ENCODE assay signal across 8 mouse cellular contexts in genomic region chr11:66985136-66985702, GRCm38 (mm10). TPM values are rescaled to one million over a fixed set of nuclear protein-coding genes. Genes with fewer than 3 reads are reported as not detected.
A peak's percentile ranks its signal among the peaks of the same experiment; 100 is the strongest.
DNase-seq lines count a peak whose midpoint lies in the region; ATAC-seq and TF ChIP-seq lines count a peak whose summit lies in the region.

No protein-coding gene starts in this region.

- peak overlapping the region; percentile 55 for H3K4me3 ChIP-seq in lung, adult 2 months (replicated peaks; ENCODE audit: extremely low read depth, low read depth, low read length)
- H3K4me3 ChIP-seq in forebrain, embryonic 12.5 days (replicated peaks): peak overlapping the region; percentile 39
- H3K4me3 ChIP-seq in macrophage (ENCODE audit: inconsistent target): peak overlapping the region; percentile 52

- TF ChIP-seq CTCF in lung, adult 2 months (IDR thresholded peaks at IDR 0.05; ENCODE audit: insufficient read depth, low read length): no peak

- H3K4me1 ChIP-seq in lung, adult 2 months (ENCODE audit: control insufficient read depth, insufficient read depth, low read length): no peaks in the 10 kb centered on the region
- peaks cover 21% of the 10 kb centered on the region for H3K4me1 ChIP-seq in forebrain, embryonic 12.5 days

- 0 out of 2 replicates have a peak, but pooled peaks cover 3% of the 10 kb centered on the region for H3K27me3 ChIP-seq in forebrain, embryonic 12.5 days

- H3K79me2 ChIP-seq in macrophage (ENCODE audit: inconsistent target): no peaks in the 10 kb centered on the region

- intact Hi-C loops in gastrocnemius, postnatal 14 days (cut with DNase I; ENCODE audit: low total_unique reads): no loop called here

- no peaks in the 10 kb centered on the region for H3K36me3 ChIP-seq in forebrain, embryonic 12.5 days (replicated peaks)
- no peaks in the 10 kb centered on the region for H3K36me3 ChIP-seq in macrophage (ENCODE audit: inconsistent target)

- DNase-seq in lung, adult 2 months: peak; percentile 21
- DNase-seq in lung, postnatal 25 days (ENCODE audit: low spot score): no peak
- peak; percentile 38 for DNase-seq in kidney, adult 18-20 months
- DNase-seq in left cerebral cortex, adult 8-10 months (ENCODE audit: low spot score in 2 of 2): no peak
- no peak for DNase-seq in gastrocnemius, postnatal 14 days
- DNase-seq in adrenal gland, adult 2 months: no peak

- H3K9me3 ChIP-seq in forebrain, embryonic 12.5 days: no peaks in the 10 kb centered on the region

- no peak for TF ChIP-seq POLR2A in lung, adult 2 months (IDR thresholded peaks at IDR 0.05; ENCODE audit: borderline replicate concordance, extremely low read depth, low read depth, low read length)

- no peak for ATAC-seq in forebrain, embryonic 12.5 days (ENCODE audit: low FRiP score)

- H3K27ac ChIP-seq in forebrain, embryonic 12.5 days: peak overlapping the region; percentile 61
- H3K27ac ChIP-seq in macrophage: no peak overlapping the region

- 14% methylated on average over 11 of the region's 11 CpGs for WGBS in lung, adult 2 months
- 33% methylated on average over 11 of the region's 11 CpGs for WGBS in forebrain, embryonic 12.5 days
- 23% methylated on average over 11 of the region's 11 CpGs for WGBS in macrophage (ENCODE audit: missing documents)

- H3K9ac ChIP-seq in forebrain, embryonic 12.5 days: peak overlapping the region; percentile 42; the same call in 1 of the 2 replicates

- peak overlapping the region; percentile 58 for H3K4me2 ChIP-seq in forebrain, embryonic 12.5 days

RNA-seq across cellular contexts. Expression of gene Tmem238l, which starts 28.8 kb away (rescaled TPM):
- polyA plus RNA-seq in lung, adult 2 months (2012; rRNA removed): 0.14 and 0.27 TPM in 2 replicates
- not detected in 2 replicates for polyA plus RNA-seq in forebrain, embryonic 12.5 days (2016; fragmentation: Nextera tagmentation; extraction: Ambion mirVana)
- not detected for total RNA-seq in macrophage (2018; cell fraction: chromatin; rRNA removed)
- not detected for total RNA-seq in macrophage (2018; cell fraction: cytosol; rRNA removed)
- total RNA-seq in macrophage (2018; cell fraction: nucleus; rRNA removed): not detected
- not detected in 3 replicates for polyA plus RNA-seq in macrophage (2018)
- total RNA-seq in left cerebral cortex, adult 8-10 months (2022): not detected
- total RNA-seq in gastrocnemius, postnatal 14 days (2021): not detected
- not detected for total RNA-seq in adrenal gland, adult 2 months (2021)
- not detected in 2 replicates for polyA plus RNA-seq in adrenal gland, adult 2 months (2012; rRNA removed)

RNA-seq across cellular contexts. Expression of gene Tmem220, which starts 39.7 kb away (rescaled TPM):
- polyA plus RNA-seq in lung, adult 2 months (2012; rRNA removed): 3.1 and 5.8 TPM in 2 replicates
- polyA plus RNA-seq in forebrain, embryonic 12.5 days (2016; fragmentation: Nextera tagmentation; extraction: Ambion mirVana): 0.46 and 0.81 TPM in 2 replicates
- 1 to 10 TPM in 22 of 26 experiments, under 1 TPM in 4; 0.29 to 7.4 (median 3.3) TPM for total RNA-seq in macrophage (2018; cell fraction: chromatin; rRNA removed)
- 10 to 100 TPM in 12 of 26 experiments, 1 to 10 TPM in 14; 4.2 to 12.4 (median 9.3) TPM for total RNA-seq in macrophage (2018; cell fraction: cytosol; rRNA removed)
- total RNA-seq in macrophage (2018; cell fraction: nucleus; rRNA removed): 10 to 100 TPM in 8 of 26 experiments, 1 to 10 TPM in 17, under 1 TPM in 1; 0.92 to 19.4 (median 7.2) TPM
- 5.1 to 13.2 TPM (median 8.5 TPM) in 3 replicates for polyA plus RNA-seq in macrophage (2018)
- total RNA-seq in left cerebral cortex, adult 8-10 months (2022): 1 to 10 TPM in 3 of 4 experiments, under 1 TPM in 1; 0.67 to 1.2 (median 1.1) TPM
- total RNA-seq in gastrocnemius, postnatal 14 days (2021): 1 to 10 TPM; 1.0 TPM
- 1 to 10 TPM; 6.8 to 8.6 TPM for total RNA-seq in adrenal gland, adult 2 months (2021)
- polyA plus RNA-seq in adrenal gland, adult 2 months (2012; rRNA removed): 2.6 TPM in 2 replicates

Comparison
In these comparisons a context has a peak if more than half of its experiments do, and no peak if none do; other contexts are left out.
1. DNase-seq: peak in lung, adult 2 months (single experiment) and kidney, adult 18-20 months (single experiment); none in lung, postnatal 25 days (single experiment), left cerebral cortex, adult 8-10 months (0 of 2), gastrocnemius, postnatal 14 days (single experiment) and adrenal gland, adult 2 months (single experiment).
2. Peak in every context shown above with its lines, with median percentiles within 50 percentile points of each other: H3K4me3 ChIP-seq.